Mouse (Mus musculus): ENCODE results near the gene Olfr385. TPM values are rescaled to one million over a fixed set of nuclear protein-coding genes. Genes with fewer than 3 reads are reported as not detected.
"Not testable (repeated sequence)": the region's sequence is repeated elsewhere in the genome, so short reads cannot be mapped to it uniquely, and the experiment has no call there.

Olfr385 gene
- polyA plus RNA-seq (2015; fragmentation: Nextera tagmentation; extraction: Ambion mirVana), result not detected in 2 replicates

GRCm38 (mm10) chr11:73592908-73593307, at the start of gene Olfr385:
Olfr385 (minus strand) TSS chr11:73593008.
- Histone ChIP-seq H3K4me1 (no peaks in the 10 kb centered on the region), H3K4me3 (replicated peaks) (no peak within 1 kb of the TSS), H3K27me3 (replicated peaks) (no peaks in the 10 kb centered on the region), H3K9me3 (replicated peaks) (no peaks in the 10 kb centered on the region), H3K9ac (replicated peaks) (no peak within 1 kb of the TSS), H3K4me2 (no peak within 1 kb of the TSS), H3K27ac (replicated peaks) (no peak within 1 kb of the TSS), H3K36me3 (no peaks in the 10 kb centered on the region)
- no peak for ATAC-seq (ENCODE audit: low FRiP score)

- ATAC-seq (ENCODE audit: low FRiP score), result no peak
- Histone ChIP-seq H3K27me3 (replicated peaks) (no peaks in the 10 kb centered on the region), H3K27ac (replicated peaks) (no peak within 1 kb of the TSS), H3K36me3 (no peaks in the 10 kb centered on the region), H3K4me2 (no peak within 1 kb of the TSS), H3K9ac (replicated peaks) (no peak within 1 kb of the TSS), H3K4me1 (no peaks in the 10 kb centered on the region), H3K9me3 (replicated peaks) (0 out of 2 replicates have a peak, but pooled peaks cover 2% of the 10 kb centered on the region), H3K4me3 (replicated peaks) (no peak within 1 kb of the TSS)
These were observed 5.5 kb upstream of the Olfr385 start, which contains the start of gene Olfr384 for GRCm38 (mm10) chr11:73598294-73598693. Olfr384 (plus strand) TSS chr11:73598594.

GRCm38 (mm10) chr11:73583188-73583587, 9.6 kb downstream of the Olfr385 start:
- not testable (repeated sequence) for H3K4me1 ChIP-seq; ATAC-seq (ENCODE audit: low FRiP score); H3K4me3 ChIP-seq (replicated peaks); H3K27me3 ChIP-seq (replicated peaks); H3K9me3 ChIP-seq (replicated peaks); H3K36me3 ChIP-seq; H3K4me2 ChIP-seq; H3K27ac ChIP-seq (replicated peaks); H3K9ac ChIP-seq (replicated peaks)
- WGBS, result 88% methylated on average over 1 of the region's 1 CpGs

GRCm38 (mm10) chr11:73579871-73580270, 12.9 kb downstream of the Olfr385 start:
- Histone ChIP-seq H3K27me3 (replicated peaks) (no peaks in the 10 kb centered on the region), H3K9ac (replicated peaks) (no peak overlapping the region), H3K4me3 (replicated peaks) (no peak overlapping the region), H3K4me1 (no peaks in the 10 kb centered on the region), H3K27ac (replicated peaks) (no peak overlapping the region), H3K9me3 (replicated peaks) (no peaks in the 10 kb centered on the region), H3K4me2 (no peak overlapping the region), H3K36me3 (no peaks in the 10 kb centered on the region)
- no peak for ATAC-seq (ENCODE audit: low FRiP score)

Other genes with a start within 250 kb of the Olfr385 start
- gene Olfr20, start 242.2 kb downstream of the Olfr385 start, polyA plus RNA-seq (2015; fragmentation: Nextera tagmentation; extraction: Ambion mirVana), result not detected in 2 replicates
- gene Olfr376, start 221.8 kb downstream of the Olfr385 start, polyA plus RNA-seq (2015; fragmentation: Nextera tagmentation; extraction: Ambion mirVana), result not detected in 2 replicates
- gene Olfr1, start 193.4 kb downstream of the Olfr385 start, polyA plus RNA-seq (2015; fragmentation: Nextera tagmentation; extraction: Ambion mirVana), result not detected in 2 replicates
- gene Olfr378, start 164.5 kb downstream of the Olfr385 start, polyA plus RNA-seq (2015; fragmentation: Nextera tagmentation; extraction: Ambion mirVana), result not detected in 2 replicates
- not detected in 2 replicates for gene Olfr380, start 135.5 kb downstream of the Olfr385 start, polyA plus RNA-seq (2015; fragmentation: Nextera tagmentation; extraction: Ambion mirVana)
- not detected in 2 replicates for gene Olfr381, start 101.4 kb downstream of the Olfr385 start, polyA plus RNA-seq (2015; fragmentation: Nextera tagmentation; extraction: Ambion mirVana)
- not detected in 2 replicates for gene Olfr382, start 75.8 kb downstream of the Olfr385 start, polyA plus RNA-seq (2015; fragmentation: Nextera tagmentation; extraction: Ambion mirVana)
- not detected in 2 replicates for gene Olfr384, start 5.6 kb upstream of the Olfr385 start, polyA plus RNA-seq (2015; fragmentation: Nextera tagmentation; extraction: Ambion mirVana)
- gene Zfp735, start 95.8 kb upstream of the Olfr385 start, polyA plus RNA-seq (2015; fragmentation: Nextera tagmentation; extraction: Ambion mirVana), result not detected in 2 replicates
- not detected in 2 replicates for gene Olfr389, start 187.7 kb upstream of the Olfr385 start, polyA plus RNA-seq (2015; fragmentation: Nextera tagmentation; extraction: Ambion mirVana)
- not detected in 2 replicates for gene Olfr390, start 190.0 kb upstream of the Olfr385 start, polyA plus RNA-seq (2015; fragmentation: Nextera tagmentation; extraction: Ambion mirVana)
- not detected in 2 replicates for gene Olfr391-ps, start 210.0 kb upstream of the Olfr385 start, polyA plus RNA-seq (2015; fragmentation: Nextera tagmentation; extraction: Ambion mirVana)
- not detected in 2 replicates for gene Olfr392, start 224.0 kb upstream of the Olfr385 start, polyA plus RNA-seq (2015; fragmentation: Nextera tagmentation; extraction: Ambion mirVana)

All from neural tube, embryonic 15.5 days (tissue).